Mouse (Mus musculus) myocyte (in vitro differentiated cells): ENCODE results near the gene Smpd3. TPM values are rescaled to one million over a fixed set of nuclear protein-coding genes. Genes with fewer than 3 reads are reported as not detected.

ENCODE experiments used
- H3K27me3 ChIP-seq: one replicate; pipeline ENCODE4 v1.6.1; 2011; ENCODE audit not compliant: control insufficient read depth, insufficient read depth, insufficient read length
- H3K36me3 ChIP-seq: one replicate; pipeline ENCODE4 v1.6.1; 2011; ENCODE audit not compliant: control insufficient read depth, insufficient read depth
- H3K4me2 ChIP-seq: one replicate; pipeline ENCODE4 v1.6.1; 2011; ENCODE audit warnings: low read depth, control low read depth
- H3K4me3 ChIP-seq: one replicate; pipeline ENCODE4 v1.5.1; 2011; ENCODE audit warnings: mild to moderate bottlenecking, control low read depth, moderate library complexity
- H3K79me2 ChIP-seq: one replicate; pipeline ENCODE4 v1.6.1; 2011; ENCODE audit not compliant: control insufficient read depth, insufficient read depth
- H3ac ChIP-seq: one replicate; pipeline ENCODE4 v1.6.1; 2011; ENCODE audit not compliant: control insufficient read depth, insufficient read length
- CEBPB ChIP-seq: IDR thresholded peaks from 2 replicates; pipeline ENCODE4 v1.6.1; 2011; ENCODE audit warnings: mild to moderate bottlenecking, moderate library complexity; ENCODE audit not compliant: poor library complexity, insufficient read depth, severe bottlenecking
- E2F4 ChIP-seq: IDR thresholded peaks from one replicate; pipeline ENCODE4 v1.6.1; 2011; ENCODE audit warnings: mild to moderate bottlenecking, control low read depth, moderate library complexity; ENCODE audit not compliant: insufficient read depth
- MAX ChIP-seq: IDR thresholded peaks from one replicate; pipeline ENCODE4 v1.6.1; 2011; ENCODE audit warnings: low read depth, mild to moderate bottlenecking, control low read depth
- MYOD1 ChIP-seq, 3 experiments: IDR thresholded peaks; one replicate each; pipeline ENCODE4 v1.6.1; 2011; ENCODE audit warnings: control low read depth in 2 of 3, low read depth in 2 of 3, mild to moderate bottlenecking in 2 of 3, moderate library complexity in 1 of 3; ENCODE audit not compliant: insufficient read length in 2 of 3, control insufficient read depth in 1 of 3
- MYOG ChIP-seq, 3 experiments: IDR thresholded peaks; one replicate each; pipeline ENCODE4 v1.6.1; 2011; ENCODE audit warnings: control low read depth in 2 of 3, low read depth in 2 of 3, mild to moderate bottlenecking in 2 of 3; ENCODE audit not compliant: insufficient read length in 2 of 3, control insufficient read depth in 1 of 3, insufficient read depth in 1 of 3
- POLR2A ChIP-seq: IDR thresholded peaks from one replicate; pipeline ENCODE4 v1.6.1; 2011; ENCODE audit warnings: low read depth, mild to moderate bottlenecking, control low read depth, moderate library complexity; ENCODE audit not compliant: insufficient read length
- POLR2AphosphoS2 ChIP-seq: IDR thresholded peaks from one replicate; pipeline ENCODE4 v1.6.1; 2011; ENCODE audit warnings: low read depth, control low read depth; ENCODE audit not compliant: insufficient read length
- REST ChIP-seq: IDR thresholded peaks from one replicate; pipeline ENCODE4 v1.6.1; 2011; ENCODE audit warnings: mild to moderate bottlenecking, control low read depth, moderate library complexity; ENCODE audit not compliant: insufficient read depth, insufficient read length
- SRF ChIP-seq: IDR thresholded peaks from one replicate; pipeline ENCODE4 v1.6.1; 2011; ENCODE audit warnings: low read depth; ENCODE audit not compliant: control insufficient read depth, insufficient read length
- TCF12 ChIP-seq: IDR thresholded peaks from one replicate; pipeline ENCODE4 v1.6.1; 2011; ENCODE audit warnings: mild to moderate bottlenecking, control low read depth; ENCODE audit not compliant: poor library complexity, insufficient read depth, severe bottlenecking
- TCF3 ChIP-seq: IDR thresholded peaks from one replicate; pipeline ENCODE4 v1.6.1; 2011; ENCODE audit warnings: low read depth, control low read depth; ENCODE audit not compliant: insufficient read length
- USF1 ChIP-seq: IDR thresholded peaks from one replicate; pipeline ENCODE4 v1.6.1; 2011; ENCODE audit warnings: low read depth, mild to moderate bottlenecking, control low read depth, moderate library complexity
- polyA plus RNA-seq: library from polyadenylated mRNA; unstranded; fragments of >200 nt; fragmentation: generic; extraction: Trizol; gene quantifications from one replicate; pipeline ENCODE4 v1.2.1, GENCODE M21; 2012; ENCODE audit warnings: missing spikeins

Gene Smpd3
- polyA plus RNA-seq, 1 experiment = 0.02 TPM

- H3ac ChIP-seq = no peak overlapping the region
- TF ChIP-seq MAX (no peak), REST (no peak), POLR2A (no peak), TCF12 (no peak), POLR2AphosphoS2 (no peak), E2F4 (no peak)
- no peak overlapping the region for H3K4me3 ChIP-seq
- H3K79me2 ChIP-seq = no peaks in the 10 kb centered on the region
- H3K4me2 ChIP-seq = no peak overlapping the region
- H3K27me3 ChIP-seq = no peaks in the 10 kb centered on the region
- no peaks in the 10 kb centered on the region for H3K36me3 ChIP-seq
Measured at GRCm38 (mm10) chr8:106259579-106260255, 78.1 kb downstream of the Smpd3 start.

- Histone ChIP-seq H3ac (no peak overlapping the region), H3K27me3 (no peaks in the 10 kb centered on the region), H3K36me3 (no peaks in the 10 kb centered on the region), H3K79me2 (no peaks in the 10 kb centered on the region), H3K4me2 (no peak overlapping the region), H3K4me3 (no peak overlapping the region)
- TF ChIP-seq TCF12 (no peak), SRF (no peak), POLR2A (no peak)
Measured at GRCm38 (mm10) chr8:106258169-106258568, 79.6 kb downstream of the Smpd3 start.

GRCm38 (mm10) chr8:106250186-106250585, 87.6 kb downstream of the Smpd3 start:
- TF ChIP-seq MYOD1 (IDR thresholded peaks at IDR 0.05; ENCODE audit: control insufficient read depth in 1 of 3, insufficient read length in 2 of 3, low read depth in 2 of 3) = no peak
- no peak for TF ChIP-seq REST
- no peak for TF ChIP-seq USF1
- TF ChIP-seq SRF = no peak
- TF ChIP-seq TCF3 = no peak
- TF ChIP-seq CEBPB = no peak
- no peak for TF ChIP-seq POLR2AphosphoS2
- TF ChIP-seq TCF12 = no peak
- no peak for TF ChIP-seq E2F4
- TF ChIP-seq MYOG (IDR thresholded peaks at IDR 0.05; ENCODE audit: control insufficient read depth in 1 of 3, insufficient read depth in 1 of 3, insufficient read length in 2 of 3, low read depth in 2 of 3) = no peak
- no peak for TF ChIP-seq MAX
- TF ChIP-seq POLR2A = no peak
- Histone ChIP-seq H3K36me3 (peaks cover 9% of the 10 kb centered on the region), H3ac (no peak overlapping the region), H3K79me2 (no peaks in the 10 kb centered on the region), H3K4me3 (no peak overlapping the region), H3K27me3 (no peaks in the 10 kb centered on the region), H3K4me2 (no peak overlapping the region)

DNA sequence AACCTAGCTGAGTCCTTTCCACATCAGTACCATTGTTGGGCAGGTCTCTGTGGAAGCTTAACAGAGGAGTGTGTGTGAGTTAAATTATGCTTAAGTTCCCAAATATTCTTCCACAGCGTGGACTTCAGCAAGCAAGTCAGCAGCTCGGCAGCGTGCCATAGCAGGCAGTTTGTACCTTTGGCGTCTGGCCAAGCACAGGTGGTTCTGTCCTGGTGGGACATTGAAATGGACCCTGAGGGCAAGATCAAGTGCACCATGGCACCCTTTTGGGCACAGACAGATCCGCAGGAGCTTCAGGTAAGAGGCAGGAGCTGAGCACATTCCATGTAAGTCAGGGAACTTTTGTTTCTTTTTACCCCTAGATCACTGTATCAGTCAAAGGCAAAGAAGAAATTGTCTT, 100.7 kb downstream of the Smpd3 start:
- H3K79me2 ChIP-seq = no peaks in the 10 kb centered on the region
- no peaks in the 10 kb centered on the region for H3K27me3 ChIP-seq
- TF ChIP-seq REST (no peak), E2F4 (no peak), POLR2AphosphoS2 (no peak), MYOD1 (IDR thresholded peaks at IDR 0.05; ENCODE audit: control insufficient read depth in 1 of 3, insufficient read length in 2 of 3, low read depth in 2 of 3) (no peak), MAX (no peak), USF1 (no peak), SRF (no peak), TCF3 (no peak), CEBPB (no peak), TCF12 (no peak)
- H3K4me2 ChIP-seq = no peak overlapping the region
- H3K36me3 ChIP-seq = no peaks in the 10 kb centered on the region
- H3K4me3 ChIP-seq = no peak overlapping the region
- H3ac ChIP-seq = no peak overlapping the region

DNA sequence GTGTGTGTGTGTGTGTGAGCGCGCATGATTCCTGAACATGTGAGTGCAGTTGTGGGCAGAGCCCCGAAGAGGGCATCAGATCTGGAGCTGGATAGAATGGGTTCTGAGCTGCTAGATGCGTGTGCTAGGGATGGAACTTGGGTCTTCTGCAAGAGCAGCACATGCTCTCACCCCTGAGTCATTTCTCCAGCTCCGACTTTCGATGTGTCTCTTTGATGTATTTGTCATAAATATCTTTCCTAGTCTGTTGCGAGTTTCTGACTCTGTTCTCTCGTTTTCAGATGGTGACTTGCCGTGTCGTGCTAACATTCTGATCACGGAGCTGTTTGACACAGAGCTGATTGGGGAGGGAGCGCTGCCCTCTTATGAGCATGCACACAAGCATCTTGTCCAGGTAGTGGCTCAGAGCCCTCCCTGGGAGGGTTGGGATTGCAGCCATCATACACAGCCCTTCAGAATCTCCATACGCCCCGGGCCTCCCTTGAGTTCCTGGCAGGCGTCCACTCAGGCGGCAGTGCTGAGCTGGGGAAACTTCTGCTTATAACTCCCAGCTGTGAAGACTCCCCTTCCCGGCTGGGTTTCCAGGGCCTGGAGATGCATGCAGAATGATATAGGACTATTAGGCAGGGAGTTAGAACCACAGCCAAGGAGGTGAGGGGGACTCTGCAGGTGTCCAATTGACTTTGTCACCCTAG, 103.1 kb downstream of the Smpd3 start:
- no peak overlapping the region for H3ac ChIP-seq

More for the DNA sequence above, 103.1 kb downstream of the Smpd3 start:
- Histone ChIP-seq H3K36me3 (no peaks in the 10 kb centered on the region), H3K27me3 (no peaks in the 10 kb centered on the region), H3K4me2 (no peak overlapping the region), H3K79me2 (no peaks in the 10 kb centered on the region), H3K4me3 (no peak overlapping the region)
- no peak for TF ChIP-seq MYOG (IDR thresholded peaks at IDR 0.05; ENCODE audit: control insufficient read depth in 1 of 3, insufficient read depth in 1 of 3, insufficient read length in 2 of 3, low read depth in 2 of 3)
- no peak for TF ChIP-seq TCF12
- TF ChIP-seq MAX = no peak
- no peak for TF ChIP-seq CEBPB
- no peak for TF ChIP-seq POLR2AphosphoS2
- TF ChIP-seq SRF = no peak
- TF ChIP-seq POLR2A = no peak
- TF ChIP-seq REST = no peak
- no peak for TF ChIP-seq USF1
- TF ChIP-seq TCF3 = no peak
- no peak for TF ChIP-seq MYOD1 (IDR thresholded peaks at IDR 0.05; ENCODE audit: control insufficient read depth in 1 of 3, insufficient read length in 2 of 3, low read depth in 2 of 3)
- no peak for TF ChIP-seq E2F4
